Mouse (Mus musculus): ENCODE measurements at regions not wholly inside any gene's neighbourhood (a gene's known extent, or its start where the extent isn't known, plus 50 kb on each side); places are given as distances from the start of the nearest gene placed in this dataset.

DNA sequence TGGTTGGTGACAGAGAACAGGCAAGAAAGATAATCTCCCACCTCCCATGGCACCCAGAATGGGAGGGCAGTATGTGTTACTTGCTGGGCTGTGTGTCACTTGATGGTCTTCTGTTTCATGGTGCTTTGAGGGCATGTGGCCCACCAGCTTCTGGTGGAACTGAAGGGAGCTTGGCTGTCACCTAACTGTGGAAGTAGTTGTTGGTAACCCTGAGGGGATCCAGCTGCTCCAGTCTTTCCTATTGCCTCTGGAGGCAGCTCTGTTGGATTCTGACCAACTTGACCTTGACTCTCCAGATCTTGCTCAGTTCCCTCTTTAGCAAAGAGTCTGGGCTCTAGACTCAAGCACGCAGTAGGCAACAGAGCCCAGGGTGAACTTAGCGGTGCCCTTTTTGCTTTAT lies 162.2 kb downstream of the Nmur2 start:
- TF ChIP-seq HCFC1 (IDR thresholded peaks at IDR 0.05; ENCODE audit: borderline replicate concordance, insufficient read depth, low read length), result no peak
- no peak for TF ChIP-seq MAFK (IDR thresholded peaks at IDR 0.05; ENCODE audit: insufficient read depth, low read depth, low read length)
- TF ChIP-seq ZNF384 (IDR thresholded peaks at IDR 0.05; ENCODE audit: low read depth, low read length), result no peak
- TF ChIP-seq CHD2 (IDR thresholded peaks at IDR 0.05; ENCODE audit: low read depth, low read length), result no peak
